Mouse (Mus musculus) heart, postnatal 0 days (tissue): ENCODE data around the gene Lap3. TPM values are rescaled to one million over a fixed set of nuclear protein-coding genes. Genes with fewer than 3 reads are reported as not detected.

Source experiments
- ATAC-seq: fragments of 200-750 bp; cut with Nextera tagmentation; 2 replicates; pipeline ENCODE4 v1.8.0; 2017; ENCODE audit warnings: low read depth, moderate number of reproducible peaks, moderate library complexity; ENCODE audit not compliant: insufficient read depth
- DNase-seq: peaks from one replicate; pipeline ENCODE4 v3.0.0-alpha.2; 2016; ENCODE audit warnings: low spot score
- H3K27ac ChIP-seq: fragments of 300-500 bp; sonication (generic); 2 replicates; pipeline ENCODE4 v1.5.1; 2014; ENCODE audit warnings: low read depth, mild to moderate bottlenecking
- H3K27me3 ChIP-seq: fragments of 300-500 bp; sonication (generic); 2 replicates; pipeline ENCODE4 v1.6.1; 2014; ENCODE audit warnings: low read length, mixed read lengths; ENCODE audit not compliant: control insufficient read depth, insufficient read depth
- H3K36me3 ChIP-seq: fragments of 300-500 bp; sonication (generic); replicated peaks from 2 replicates; pipeline ENCODE4 v1.6.1; 2014; ENCODE audit warnings: low read length, mixed read lengths; ENCODE audit not compliant: control insufficient read depth, insufficient read depth
- H3K4me1 ChIP-seq: fragments of 300-500 bp; sonication (generic); 2 replicates; pipeline ENCODE4 v1.6.1; 2014; ENCODE audit warnings: antibody characterized with exemption; ENCODE audit not compliant: control insufficient read depth, insufficient read depth
- H3K4me2 ChIP-seq: fragments of 300-500 bp; sonication (generic); 2 replicates; pipeline ENCODE4 v1.6.1; 2014; ENCODE audit warnings: low read depth, mild to moderate bottlenecking, low read length, moderate library complexity
- H3K4me3 ChIP-seq: fragments of 300-500 bp; sonication (generic); 2 replicates; pipeline ENCODE4 v1.5.1; 2014; ENCODE audit warnings: low read depth, low read length
- H3K9ac ChIP-seq: fragments of 300-500 bp; sonication (generic); replicated peaks from 2 replicates; pipeline ENCODE4 v1.6.1; 2014; ENCODE audit warnings: low read depth, low read length, mixed read lengths
- H3K9me3 ChIP-seq: fragments of 300-500 bp; sonication (generic); replicated peaks from 2 replicates; pipeline ENCODE4 v1.6.1; 2016; ENCODE audit warnings: low read length; ENCODE audit not compliant: control insufficient read depth
- CTCF ChIP-seq: IDR thresholded peaks from 2 replicates; pipeline ENCODE4 v1.5.1; 2016; ENCODE audit warnings: antibody characterized with exemption, control low read depth, low read depth
- EP300 ChIP-seq: IDR thresholded peaks from 2 replicates; pipeline ENCODE4 v1.6.1; 2016; ENCODE audit warnings: antibody characterized with exemption, low read depth
- WGBS: fragments of 180-500 bp; shearing (Covaris S2); extraction: QIAGEN DNeasy Blood & Tissue Kit; methylation state at CpG from one replicate; pipeline ENCODE4 v1.1.7; 2014; 5-methylcytosine and 5-hydroxymethylcytosine counted together
- polyA plus RNA-seq: library from polyadenylated mRNA; unstranded; fragments of >200 nt; fragmentation: Nextera tagmentation; extraction: Ambion mirVana; gene quantifications from 2 replicates; pipeline ENCODE4 v1.2.1, GENCODE M21; 2015
- total RNA-seq: library from RNA; depleted of rRNA; stranded (reverse); fragments of >200 nt; gene quantifications from 2 replicates; pipeline ENCODE4 v1.2.3, GENCODE M21; 2014; ENCODE audit warnings: low replicate concordance

Lap3 gene
- total and polyA plus RNA-seq, 2 experiments from 2014 or later, result 28.7 to 57.2 TPM

DNA sequence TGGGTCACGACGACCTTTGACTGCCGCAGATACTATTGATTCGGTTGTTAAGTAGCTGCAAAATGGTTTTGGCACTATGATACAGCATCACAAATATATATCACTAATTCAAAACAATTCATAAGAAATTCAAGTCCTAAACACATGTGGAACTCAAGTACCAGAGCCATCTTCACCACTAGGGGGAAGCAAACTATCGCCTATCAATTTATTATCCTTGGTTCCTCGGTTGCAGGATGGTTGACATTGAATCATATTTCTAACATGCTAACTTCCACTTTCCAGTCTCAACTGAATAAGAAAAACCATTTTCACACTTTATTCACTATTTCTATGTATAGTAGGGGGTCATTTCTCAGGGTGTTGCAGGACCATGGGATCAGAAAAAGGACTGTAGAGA lies 19.0 kb upstream of the Lap3 start:
- H3K4me2 ChIP-seq, result no peak overlapping the region
- no peaks in the 10 kb centered on the region for H3K4me1 ChIP-seq
- 21% methylated on average over 6 of the region's 6 CpGs for WGBS
- H3K4me3 ChIP-seq, result no peak overlapping the region
- no peaks in the 10 kb centered on the region for H3K36me3 ChIP-seq
- ATAC-seq (no peak), DNase-seq (peak; percentile 47)
- H3K27me3 ChIP-seq, result no peaks in the 10 kb centered on the region
- no peak overlapping the region for H3K9ac ChIP-seq
- no peaks in the 10 kb centered on the region for H3K9me3 ChIP-seq
- peak; percentile 79 for TF ChIP-seq CTCF
- no peak for TF ChIP-seq EP300
- no peak overlapping the region for H3K27ac ChIP-seq

DNA sequence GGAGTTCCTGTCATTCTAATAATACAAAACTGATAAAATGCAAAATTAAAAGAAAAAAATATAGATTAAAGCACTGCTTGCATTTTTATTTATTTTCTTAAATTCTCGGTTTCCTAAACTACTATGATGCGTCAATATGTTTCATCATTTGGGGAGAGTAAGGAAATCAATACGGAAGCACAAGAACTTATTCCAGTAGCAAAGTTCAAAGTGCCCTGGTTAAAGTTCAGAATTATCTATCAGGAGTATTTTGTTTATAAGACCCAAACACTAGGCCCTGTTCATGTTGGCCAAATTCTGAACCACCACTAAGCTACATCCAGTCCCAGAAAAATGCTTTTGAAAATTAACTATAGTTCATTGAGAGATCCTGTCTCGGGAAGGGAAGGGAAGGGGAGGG lies 18.4 kb upstream of the Lap3 start:
- 53% methylated on average over 4 of the region's 4 CpGs for WGBS
- DNase-seq, result no peak

DNA sequence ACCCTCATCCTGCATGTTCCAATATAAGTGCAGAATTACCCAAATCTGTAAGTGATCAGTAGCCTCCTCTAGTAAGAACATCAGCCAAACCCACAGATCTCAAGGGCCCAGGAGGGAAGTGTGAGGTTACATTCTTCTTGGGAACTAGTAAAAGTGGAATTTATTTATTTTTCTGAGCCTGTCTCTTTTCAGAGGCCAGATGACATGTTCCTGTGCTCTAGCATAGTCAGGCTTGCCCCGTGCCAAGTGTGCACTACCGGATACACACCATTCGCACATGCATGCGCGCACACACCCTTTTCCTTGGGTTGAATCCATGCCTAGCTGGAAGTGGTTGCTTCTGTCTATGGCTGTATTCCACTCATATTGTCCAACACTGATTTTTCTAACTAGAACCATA lies 17.4 kb upstream of the Lap3 start:
- H3K9me3 ChIP-seq, result no peaks in the 10 kb centered on the region
- no peaks in the 10 kb centered on the region for H3K36me3 ChIP-seq
- no peak overlapping the region for H3K9ac ChIP-seq
- DNase-seq (no peak), ATAC-seq (no peak)
- no peak overlapping the region for H3K4me2 ChIP-seq
- WGBS, result 84% methylated on average over 5 of the region's 5 CpGs
- H3K4me1 ChIP-seq, result no peaks in the 10 kb centered on the region
- no peak overlapping the region for H3K27ac ChIP-seq
- no peaks in the 10 kb centered on the region for H3K27me3 ChIP-seq
- no peak for TF ChIP-seq EP300
- no peak for TF ChIP-seq CTCF
- H3K4me3 ChIP-seq, result no peak overlapping the region

More for the DNA sequence above, 18.4 kb upstream of the Lap3 start:
- no peak overlapping the region for H3K4me2 ChIP-seq
- H3K9me3 ChIP-seq, result no peaks in the 10 kb centered on the region
- no peak overlapping the region for H3K9ac ChIP-seq
- no peak for TF ChIP-seq EP300
- TF ChIP-seq CTCF, result no peak
- no peak for ATAC-seq
- no peak overlapping the region for H3K4me3 ChIP-seq
- no peak overlapping the region for H3K27ac ChIP-seq
- no peaks in the 10 kb centered on the region for H3K27me3 ChIP-seq
- H3K4me1 ChIP-seq, result no peaks in the 10 kb centered on the region
- H3K36me3 ChIP-seq, result no peaks in the 10 kb centered on the region

DNA sequence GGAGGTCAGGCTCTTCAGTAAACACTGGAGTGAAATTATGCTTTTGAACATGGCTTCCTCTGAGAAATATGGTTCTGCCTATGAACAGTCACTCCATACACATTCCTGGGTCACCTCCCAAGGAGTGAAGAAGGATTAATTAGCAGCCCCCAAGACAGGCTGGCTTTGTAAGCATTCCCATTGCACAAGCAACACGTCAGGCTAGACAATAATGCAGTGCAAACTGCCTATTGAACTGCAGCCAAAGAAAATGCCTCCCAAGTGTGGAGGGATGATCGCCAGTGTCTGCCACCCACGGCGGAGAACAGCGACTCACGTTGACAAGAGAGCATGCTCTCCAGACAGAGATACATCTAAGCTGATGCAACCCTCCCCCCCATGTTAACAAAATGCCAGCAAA lies 16.9 kb upstream of the Lap3 start:
- ATAC-seq, result no peak
- DNase-seq, result no peak
- Histone ChIP-seq H3K4me3 (no peak overlapping the region), H3K9me3 (no peaks in the 10 kb centered on the region), H3K9ac (no peak overlapping the region), H3K27me3 (no peaks in the 10 kb centered on the region), H3K27ac (no peak overlapping the region), H3K4me1 (no peaks in the 10 kb centered on the region), H3K36me3 (no peaks in the 10 kb centered on the region), H3K4me2 (no peak overlapping the region)
- WGBS, result 21% methylated on average over 6 of the region's 6 CpGs
- TF ChIP-seq EP300 (no peak), CTCF (no peak)

DNA sequence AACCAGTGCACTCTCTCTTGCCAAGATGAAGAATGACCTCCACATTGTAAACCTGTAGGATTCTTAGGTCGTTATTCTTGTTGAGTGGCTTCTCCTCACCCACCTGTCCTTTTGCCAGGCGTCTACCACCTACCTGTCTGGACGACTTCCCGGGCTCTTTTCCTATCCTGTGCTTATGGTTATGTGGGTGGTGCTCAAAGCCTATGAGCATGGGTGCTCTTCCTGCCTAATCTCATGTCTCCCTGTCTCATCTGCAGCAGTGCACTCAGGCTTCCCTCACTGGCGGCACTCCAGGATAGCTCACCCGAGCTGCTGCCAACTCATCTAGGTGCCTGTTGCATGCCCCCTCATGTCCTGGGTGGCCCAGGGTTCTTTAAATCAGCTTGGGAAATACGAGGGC lies 15.6 kb upstream of the Lap3 start:
- TF ChIP-seq CTCF (no peak), EP300 (no peak)
- no peak overlapping the region for H3K4me2 ChIP-seq
- no peak overlapping the region for H3K9ac ChIP-seq
- H3K9me3 ChIP-seq, result no peaks in the 10 kb centered on the region
- ATAC-seq (no peak), DNase-seq (no peak)
- no peaks in the 10 kb centered on the region for H3K36me3 ChIP-seq
- H3K27ac ChIP-seq, result no peak overlapping the region
- no peaks in the 10 kb centered on the region for H3K4me1 ChIP-seq
- no peak overlapping the region for H3K4me3 ChIP-seq
- H3K27me3 ChIP-seq, result no peaks in the 10 kb centered on the region
- WGBS, result 68% methylated on average over 7 of the region's 7 CpGs

DNA sequence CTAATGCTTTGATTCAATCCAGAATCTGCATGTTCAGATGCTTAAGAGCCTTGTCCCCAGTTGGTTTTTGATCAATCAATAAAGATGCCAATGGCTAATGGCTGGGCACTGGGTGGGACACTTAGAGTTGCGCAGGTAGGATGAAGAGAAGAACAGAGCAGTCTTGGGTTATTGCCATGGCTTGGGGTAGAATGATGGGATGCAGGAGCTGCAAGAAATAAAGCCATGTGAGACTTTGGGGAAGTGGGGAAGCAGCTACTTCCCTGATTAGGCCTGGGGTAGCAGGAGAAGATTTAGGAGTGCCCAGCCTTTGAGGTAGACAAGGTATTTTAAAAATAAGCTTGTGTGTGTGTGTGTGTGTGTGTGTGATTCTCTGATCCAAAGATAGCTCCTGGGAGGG lies 13.1 kb upstream of the Lap3 start:
- ATAC-seq, result no peak
- Histone ChIP-seq H3K9ac (no peak overlapping the region), H3K9me3 (no peaks in the 10 kb centered on the region), H3K4me2 (no peak overlapping the region), H3K4me3 (no peak overlapping the region), H3K4me1 (no peaks in the 10 kb centered on the region), H3K27me3 (no peaks in the 10 kb centered on the region), H3K27ac (no peak overlapping the region), H3K36me3 (no peaks in the 10 kb centered on the region)
- no peak for DNase-seq
- no peak for TF ChIP-seq CTCF
- no peak for TF ChIP-seq EP300
- 90% methylated on average over 1 of the region's 1 CpGs for WGBS
